Mouse (Mus musculus): ENCODE measurements around the gene Cdc25a. TPM values are rescaled to one million over a fixed set of nuclear protein-coding genes. Genes with fewer than 3 reads are reported as not detected.

Cdc25a gene
- polyA plus RNA-seq (2017; shearing (Covaris generic)): 7.6 TPM

GRCm38 (mm10) chr9:109874797-109875691 lies at the start of gene Cdc25a:
Gene Cdc25a (plus strand): TSS chr9:109875579.

GRCm38 (mm10) chr9:109832391-109833087 lies 42.8 kb upstream of the Cdc25a start, which contains the start of gene Nme6:
Gene Nme6 (plus strand): TSS chr9:109832749.

GRCm38 (mm10) chr9:109849312-109849758 lies 26.0 kb upstream of the Cdc25a start, which contains the start of gene Camp:
Gene Camp (minus strand): TSS chr9:109849617.

GRCm38 (mm10) chr9:109931257-109932171 lies 56.1 kb downstream of the Cdc25a start, which contains the start of gene Map4:
Gene Map4 (plus strand): TSS chr9:109931460.

Other genes starting within 250 kb of the Cdc25a start
- not detected for gene Fbxw24, start 249.5 kb upstream of the Cdc25a start, polyA plus RNA-seq (2017; shearing (Covaris generic))
- not detected for gene Fbxw25, start 210.9 kb upstream of the Cdc25a start, polyA plus RNA-seq (2017; shearing (Covaris generic))
- gene Fbxw18, start 172.9 kb upstream of the Cdc25a start, polyA plus RNA-seq (2017; shearing (Covaris generic)): not detected
- not detected for gene Fbxw26, start 129.5 kb upstream of the Cdc25a start, polyA plus RNA-seq (2017; shearing (Covaris generic))
- gene Fbxw27, start 84.9 kb upstream of the Cdc25a start, polyA plus RNA-seq (2017; shearing (Covaris generic)): not detected
- not detected for gene Spink8, start 63.3 kb upstream of the Cdc25a start, polyA plus RNA-seq (2017; shearing (Covaris generic))
- gene Nme6, start 42.8 kb upstream of the Cdc25a start, polyA plus RNA-seq (2017; shearing (Covaris generic)): 6.1 TPM
- gene Camp, start 26.0 kb upstream of the Cdc25a start, polyA plus RNA-seq (2017; shearing (Covaris generic)): not detected
- 66.1 TPM for gene Map4, start 55.9 kb downstream of the Cdc25a start, polyA plus RNA-seq (2017; shearing (Covaris generic))
- gene Smarcc1, start 242.1 kb downstream of the Cdc25a start, polyA plus RNA-seq (2017; shearing (Covaris generic)): 33.6 TPM
- gene Dhx30, start 242.3 kb downstream of the Cdc25a start, polyA plus RNA-seq (2017; shearing (Covaris generic)): 122 TPM